Mouse (Mus musculus) heart, embryonic 11.5 days (tissue): ENCODE results near the gene Rtn3. TPM values are rescaled to one million over a fixed set of nuclear protein-coding genes. Genes with fewer than 3 reads are reported as not detected.

Experiments
- ATAC-seq: fragments of 200-750 bp; cut with Nextera tagmentation; replicated peaks from 2 replicates; pipeline ENCODE4 v1.8.0; 2017; ENCODE audit warnings: moderate library complexity; ENCODE audit not compliant: insufficient number of reproducible peaks, low FRiP score, low TSS enrichment
- H3K27ac ChIP-seq: fragments of 300-500 bp; sonication (generic); 2 replicates; pipeline ENCODE4 v1.5.1; 2014; ENCODE audit warnings: mild to moderate bottlenecking, low read depth, low read length
- H3K27me3 ChIP-seq: fragments of 300-500 bp; sonication (generic); 2 replicates; pipeline ENCODE4 v1.6.1; 2014; ENCODE audit warnings: mild to moderate bottlenecking, low read length, mixed read lengths; ENCODE audit not compliant: control insufficient read depth, insufficient read depth
- H3K36me3 ChIP-seq: fragments of 300-500 bp; sonication (generic); 2 replicates; pipeline ENCODE4 v1.6.1; 2014; ENCODE audit warnings: mild to moderate bottlenecking, low read length, moderate library complexity, mixed read lengths; ENCODE audit not compliant: control insufficient read depth, insufficient read depth
- H3K4me1 ChIP-seq: fragments of 300-500 bp; sonication (generic); 2 replicates; pipeline ENCODE4 v1.6.1; 2014; ENCODE audit warnings: low read length; ENCODE audit not compliant: control insufficient read depth, insufficient read depth
- H3K4me2 ChIP-seq: fragments of 300-500 bp; sonication (generic); 2 replicates; pipeline ENCODE4 v1.6.1; 2014; ENCODE audit warnings: mild to moderate bottlenecking, moderate library complexity
- H3K4me3 ChIP-seq: fragments of 300-500 bp; sonication (generic); 2 replicates; pipeline ENCODE4 v1.5.1; 2014; ENCODE audit warnings: low read depth, low read length
- H3K9ac ChIP-seq: fragments of 300-500 bp; sonication (generic); 2 replicates; pipeline ENCODE4 v1.6.1; 2014; ENCODE audit warnings: mild to moderate bottlenecking, low read depth, low read length, moderate library complexity
- H3K9me3 ChIP-seq: fragments of 300-500 bp; sonication (generic); replicated peaks from 2 replicates; pipeline ENCODE4 v1.6.1; 2016; ENCODE audit warnings: low read length; ENCODE audit not compliant: control insufficient read depth
- WGBS: fragments of 180-500 bp; shearing (Covaris S2); extraction: QIAGEN DNeasy Blood & Tissue Kit; methylation state at CpG from one replicate; pipeline ENCODE4 v1.1.7; 2014; ENCODE audit not compliant: insufficient replicate concordance; 5-methylcytosine and 5-hydroxymethylcytosine counted together
- polyA plus RNA-seq: library from polyadenylated mRNA; unstranded; fragments of >200 nt; fragmentation: Nextera tagmentation; extraction: Ambion mirVana; gene quantifications from 2 replicates; pipeline ENCODE4 v1.2.1, GENCODE M21; 2014

The Rtn3 gene
- polyA plus RNA-seq, 1 experiment from 2014 or later, result 117 TPM

GRCm38 (mm10) chr19:7494187-7495015 lies 11.3 kb upstream of the Rtn3 start:
- peak; percentile 92 for ATAC-seq
- no peaks in the 10 kb centered on the region for H3K36me3 ChIP-seq
- WGBS, result under 1% methylated on average over 83 of the region's 84 CpGs
- peak overlapping the region; percentile 74 for H3K4me3 ChIP-seq
- H3K27ac ChIP-seq, result peak overlapping the region; percentile 98
- peak overlapping the region; percentile 95 for H3K9ac ChIP-seq
- H3K9me3 ChIP-seq, result no peaks in the 10 kb centered on the region
- H3K27me3 ChIP-seq, result no peaks in the 10 kb centered on the region
- no peaks in the 10 kb centered on the region for H3K4me1 ChIP-seq
- H3K4me2 ChIP-seq, result peak overlapping the region; percentile 73

GRCm38 (mm10) chr19:7493352-7494186 lies 10.5 kb upstream of the Rtn3 start, which contains the start of gene Atl3:
TSS of gene Atl3 (plus strand) at chr19:7494040.
- Histone ChIP-seq H3K9ac (peak within 1 kb of the TSS; percentile 95), H3K4me2 (peak within 1 kb of the TSS; percentile 73), H3K9me3 (no peaks in the 10 kb centered on the region), H3K4me3 (peak within 1 kb of the TSS; percentile 74), H3K27ac (peak within 1 kb of the TSS; percentile 98), H3K36me3 (no peaks in the 10 kb centered on the region), H3K27me3 (no peaks in the 10 kb centered on the region), H3K4me1 (no peaks in the 10 kb centered on the region)
- no peak for ATAC-seq
- WGBS, result 29% methylated on average over 31 of the region's 31 CpGs

GRCm38 (mm10) chr19:7492682-7493081 lies 9.6 kb upstream of the Rtn3 start:
- Histone ChIP-seq H3K27ac (no peak overlapping the region), H3K4me2 (no peak overlapping the region), H3K9me3 (no peaks in the 10 kb centered on the region), H3K4me3 (no peak overlapping the region), H3K27me3 (no peaks in the 10 kb centered on the region), H3K4me1 (no peaks in the 10 kb centered on the region), H3K9ac (no peak overlapping the region), H3K36me3 (no peaks in the 10 kb centered on the region)
- ATAC-seq, result no peak
- 86% methylated on average over 2 of the region's 2 CpGs for WGBS

- no peaks in the 10 kb centered on the region for H3K4me1 ChIP-seq
- no peak overlapping the region for H3K4me3 ChIP-seq
- no peaks in the 10 kb centered on the region for H3K36me3 ChIP-seq
- no peak overlapping the region for H3K9ac ChIP-seq
- WGBS, result 81% methylated on average over 6 of the region's 6 CpGs
- no peak overlapping the region for H3K4me2 ChIP-seq
- no peaks in the 10 kb centered on the region for H3K9me3 ChIP-seq
- no peak overlapping the region for H3K27ac ChIP-seq
- no peak for ATAC-seq
- H3K27me3 ChIP-seq, result no peaks in the 10 kb centered on the region
These were observed 8.9 kb upstream of the Rtn3 start for GRCm38 (mm10) chr19:7491960-7492359.

- Histone ChIP-seq H3K27me3 (no peaks in the 10 kb centered on the region), H3K4me3 (no peak overlapping the region), H3K9me3 (no peaks in the 10 kb centered on the region), H3K4me2 (no peak overlapping the region), H3K36me3 (no peaks in the 10 kb centered on the region), H3K4me1 (no peaks in the 10 kb centered on the region), H3K27ac (no peak overlapping the region), H3K9ac (no peak overlapping the region)
- ATAC-seq, result no peak
- 74% methylated on average over 8 of the region's 8 CpGs for WGBS
These were observed 4.6 kb upstream of the Rtn3 start for GRCm38 (mm10) chr19:7487680-7488079.

GRCm38 (mm10) chr19:7484076-7484475 lies 995 bp upstream of the Rtn3 start:
- no peak overlapping the region for H3K27ac ChIP-seq
- H3K4me1 ChIP-seq, result peaks cover 5% of the 10 kb centered on the region
- peak overlapping the region; percentile 79 for H3K4me2 ChIP-seq
- H3K4me3 ChIP-seq, result peak overlapping the region; percentile 99
- H3K9ac ChIP-seq, result no peak overlapping the region; the same call in 1 of the 2 replicates
- H3K36me3 ChIP-seq, result no peaks in the 10 kb centered on the region
- no peak for ATAC-seq
- 37% methylated on average over 5 of the region's 5 CpGs for WGBS
- no peaks in the 10 kb centered on the region for H3K27me3 ChIP-seq
- H3K9me3 ChIP-seq, result no peaks in the 10 kb centered on the region

- Histone ChIP-seq H3K4me1 (peaks cover 5% of the 10 kb centered on the region), H3K27ac (peak overlapping the region; percentile 100; the same call in 1 of the 2 replicates), H3K4me2 (peak overlapping the region; percentile 79), H3K9me3 (no peaks in the 10 kb centered on the region), H3K9ac (peak overlapping the region; percentile 56), H3K4me3 (peak overlapping the region; percentile 99), H3K36me3 (no peaks in the 10 kb centered on the region), H3K27me3 (no peaks in the 10 kb centered on the region)
- ATAC-seq, result peak; percentile 39; the same call in 1 of the 2 replicates
- WGBS, result 1% methylated on average over 6 of the region's 6 CpGs
These were observed 416 bp upstream of the Rtn3 start for GRCm38 (mm10) chr19:7483512-7483882.

GRCm38 (mm10) chr19:7482266-7482598 lies 849 bp downstream of the Rtn3 start:
- no peak for ATAC-seq
- H3K4me1 ChIP-seq, result peaks cover 5% of the 10 kb centered on the region
- no peaks in the 10 kb centered on the region for H3K27me3 ChIP-seq
- peak overlapping the region; percentile 100 for H3K9ac ChIP-seq
- no peaks in the 10 kb centered on the region for H3K9me3 ChIP-seq
- H3K27ac ChIP-seq, result peak overlapping the region; percentile 100
- no peaks in the 10 kb centered on the region for H3K36me3 ChIP-seq
- H3K4me2 ChIP-seq, result peak overlapping the region; percentile 79
- peak overlapping the region; percentile 99 for H3K4me3 ChIP-seq
- WGBS, result 1% methylated on average over 7 of the region's 7 CpGs
